14 mouse cellular contexts compared by ENCODE assay signal in the genomic region with DNA sequence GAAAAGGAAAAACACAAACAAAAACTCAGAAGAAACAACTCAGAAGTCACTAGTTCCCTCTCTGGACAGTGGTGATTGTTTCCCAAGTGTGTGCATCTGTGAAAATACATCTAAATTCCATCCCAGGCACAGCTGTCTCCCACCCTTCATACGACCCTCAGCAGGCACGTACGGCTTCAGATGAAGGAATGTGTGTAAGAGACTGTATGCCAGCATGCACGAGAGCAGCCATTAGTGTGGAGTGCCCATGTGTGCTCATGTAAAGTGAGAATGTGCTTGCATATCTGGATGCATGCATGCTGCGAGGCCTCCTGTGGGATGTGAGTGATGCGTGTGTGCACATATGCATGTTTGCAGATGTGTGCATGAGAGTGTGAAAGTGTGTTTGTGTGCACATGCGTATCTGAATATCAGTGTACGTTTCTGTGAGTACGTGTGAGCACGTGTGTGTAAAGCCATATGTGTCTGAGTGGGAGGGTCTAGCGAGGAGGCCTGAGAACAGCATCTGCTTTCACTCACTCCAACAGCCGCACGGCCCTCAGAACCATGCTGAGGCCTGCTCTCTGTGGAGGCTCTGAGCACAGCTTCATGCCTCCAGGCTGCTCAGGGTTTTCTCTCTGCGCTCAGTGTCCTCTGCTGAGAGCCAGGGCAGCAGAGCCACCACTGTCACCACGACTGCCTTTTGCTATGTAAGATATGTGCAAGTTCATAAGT. TPM values are rescaled to one million over a fixed set of nuclear protein-coding genes. Genes with fewer than 3 reads are reported as not detected.
DNase-seq lines count a peak whose midpoint lies in the region; ATAC-seq and TF ChIP-seq lines count a peak whose summit lies in the region.
"Had no signal": no experiment of that assay in that cellular context is flagged by ENCODE, and none has a peak within 500 bp of the region (broad histone marks: within the 10 kb centered on the region; RNA-seq: fewer than 3 reads in every experiment).

No protein-coding gene starts in this region.

- H3K27ac ChIP-seq in forebrain, embryonic 10.5 days: peak overlapping the region; percentile 41; the same call in 1 of the 2 replicates
- no peak overlapping the region for H3K27ac ChIP-seq in forebrain, embryonic 14.5 days (ENCODE audit: low read depth, low read length)
- H3K27ac ChIP-seq in kidney, embryonic 15.5 days: peak overlapping the region; percentile 38; the same call in 1 of the 2 replicates
- no peak overlapping the region for H3K27ac ChIP-seq in stomach, postnatal 0 days (replicated peaks)

- no peak for TF ChIP-seq EP300 in stomach, postnatal 0 days (optimal IDR thresholded peaks at IDR 0.05)

- no peak for DNase-seq in forebrain, embryonic 10.5 days (ENCODE audit: extremely low spot score, low spot score)
- DNase-seq in forebrain, embryonic 14.5 days (ENCODE audit: low spot score): no peak
- no peak for DNase-seq in kidney, adult 18-20 months
- DNase-seq in retina, postnatal 1 day: peak; percentile 50
- DNase-seq in retina, embryonic 14.5 days (ENCODE audit: low spot score): no peak
- no peak for DNase-seq in stomach, postnatal 0 days (ENCODE audit: low spot score)
- DNase-seq in cerebellum, adult 9-10 months: no peak
- DNase-seq: adrenal gland, postnatal 14 days; cerebellum, adult 11 months; heart, adult 18-20 months; lung, postnatal 36 days; thymus, postnatal 36 days had no signal

- TF ChIP-seq CTCF in stomach, postnatal 0 days (IDR thresholded peaks at IDR 0.05; ENCODE audit: low read depth): no peak

- no peak overlapping the region for H3K9ac ChIP-seq in forebrain, embryonic 14.5 days (ENCODE audit: low read length)
- no peak overlapping the region for H3K9ac ChIP-seq in kidney, embryonic 15.5 days
- H3K9ac ChIP-seq in stomach, postnatal 0 days (ENCODE audit: low read length): no peak overlapping the region

- H3K27me3 ChIP-seq in forebrain, embryonic 10.5 days (ENCODE audit: poor library complexity, severe bottlenecking): no peaks in the 10 kb centered on the region
- H3K27me3 ChIP-seq in forebrain, embryonic 14.5 days (replicated peaks; ENCODE audit: control insufficient read depth, insufficient read depth, low read length): no peaks in the 10 kb centered on the region
- H3K27me3 ChIP-seq in kidney, embryonic 15.5 days: no peaks in the 10 kb centered on the region
- H3K27me3 ChIP-seq in stomach, postnatal 0 days (ENCODE audit: control insufficient read depth, insufficient read depth, low read length): no peaks in the 10 kb centered on the region

- WGBS in forebrain, embryonic 10.5 days: 77% methylated on average over 15 of the region's 15 CpGs
- WGBS in forebrain, embryonic 14.5 days: 83% methylated on average over 15 of the region's 15 CpGs
- WGBS in kidney, embryonic 15.5 days: 62% methylated on average over 15 of the region's 15 CpGs
- WGBS in stomach, postnatal 0 days: 57% methylated on average over 15 of the region's 15 CpGs

- H3K4me1 ChIP-seq in forebrain, embryonic 10.5 days: peaks cover 17% of the 10 kb centered on the region
- no peaks in the 10 kb centered on the region for H3K4me1 ChIP-seq in forebrain, embryonic 14.5 days (ENCODE audit: control insufficient read depth, insufficient read depth, low read length)
- peaks cover 15% of the 10 kb centered on the region; the same call in 1 of the 2 replicates for H3K4me1 ChIP-seq in kidney, embryonic 15.5 days
- H3K4me1 ChIP-seq in stomach, postnatal 0 days (replicated peaks; ENCODE audit: control insufficient read depth, insufficient read depth): no peaks in the 10 kb centered on the region

- no peaks in the 10 kb centered on the region for H3K9me3 ChIP-seq in forebrain, embryonic 10.5 days
- no peaks in the 10 kb centered on the region for H3K9me3 ChIP-seq in forebrain, embryonic 14.5 days (replicated peaks; ENCODE audit: control insufficient read depth, low read length)
- no peaks in the 10 kb centered on the region for H3K9me3 ChIP-seq in kidney, embryonic 15.5 days (replicated peaks)
- H3K9me3 ChIP-seq in stomach, postnatal 0 days (ENCODE audit: control insufficient read depth, low read length): no peaks in the 10 kb centered on the region

- no peak overlapping the region for H3K4me3 ChIP-seq in forebrain, embryonic 10.5 days
- H3K4me3 ChIP-seq in forebrain, embryonic 14.5 days (ENCODE audit: low read depth, low read length): no peak overlapping the region
- H3K4me3 ChIP-seq in kidney, embryonic 15.5 days (replicated peaks): no peak overlapping the region
- no peak overlapping the region for H3K4me3 ChIP-seq in stomach, postnatal 0 days (ENCODE audit: low read depth, low read length)

- H3K4me2 ChIP-seq in forebrain, embryonic 14.5 days (ENCODE audit: low read length): no peak overlapping the region
- no peak overlapping the region for H3K4me2 ChIP-seq in kidney, embryonic 15.5 days
- no peak overlapping the region for H3K4me2 ChIP-seq in stomach, postnatal 0 days (replicated peaks; ENCODE audit: low read depth)

- no peak for ATAC-seq in forebrain, embryonic 14.5 days
- peak; percentile 64; the same call in 1 of the 2 replicates for ATAC-seq in kidney, embryonic 15.5 days (replicated peaks; ENCODE audit: low FRiP score)
- ATAC-seq in stomach, postnatal 0 days (ENCODE audit: low FRiP score, low TSS enrichment): 0 out of 2 replicates have a peak, but pooled peaks have one; percentile 47
- ATAC-seq: hindbrain, embryonic 16.5 days had no signal

- H3K36me3 ChIP-seq in forebrain, embryonic 10.5 days (replicated peaks): no peaks in the 10 kb centered on the region
- no peaks in the 10 kb centered on the region for H3K36me3 ChIP-seq in forebrain, embryonic 14.5 days (ENCODE audit: control insufficient read depth, insufficient read depth, low read length)
- H3K36me3 ChIP-seq in kidney, embryonic 15.5 days: no peaks in the 10 kb centered on the region
- H3K36me3 ChIP-seq in stomach, postnatal 0 days (ENCODE audit: control insufficient read depth, insufficient read depth, low read length): no peaks in the 10 kb centered on the region

RNA-seq across cellular contexts. Expression of gene Wdr86, which starts 10.8 kb away (rescaled TPM):
- polyA plus RNA-seq in forebrain, embryonic 10.5 days (2016; fragmentation: Nextera tagmentation; extraction: Ambion mirVana): 22.5 and 24.5 TPM in 2 replicates
- polyA plus RNA-seq in forebrain, embryonic 14.5 days (2014; fragmentation: Nextera tagmentation; extraction: Ambion mirVana): 6.1 and 6.4 TPM in 2 replicates
- polyA plus RNA-seq in kidney, embryonic 15.5 days (2015; fragmentation: Nextera tagmentation; extraction: Ambion mirVana): 28.4 and 32.4 TPM in 2 replicates
- 2.7 and 3.3 TPM in 2 replicates for polyA plus RNA-seq in stomach, postnatal 0 days (2015; fragmentation: Nextera tagmentation; extraction: Ambion mirVana)

RNA-seq across cellular contexts. Expression of gene Crygn, which starts 16.5 kb away (rescaled TPM):
- polyA plus RNA-seq in forebrain, embryonic 10.5 days (2016; fragmentation: Nextera tagmentation; extraction: Ambion mirVana): 0.72 and 0.81 TPM in 2 replicates
- 1.8 TPM in 1 of 2 replicates, not detected in the other for polyA plus RNA-seq in forebrain, embryonic 14.5 days (2014; fragmentation: Nextera tagmentation; extraction: Ambion mirVana)
- 2.0 and 3.4 TPM in 2 replicates for polyA plus RNA-seq in kidney, embryonic 15.5 days (2015; fragmentation: Nextera tagmentation; extraction: Ambion mirVana)
- 2.5 and 3.0 TPM in 2 replicates for polyA plus RNA-seq in stomach, postnatal 0 days (2015; fragmentation: Nextera tagmentation; extraction: Ambion mirVana)

RNA-seq across cellular contexts. Expression of gene Nub1, which starts 56.0 kb away (rescaled TPM):
- 26.1 and 27.0 TPM in 2 replicates for polyA plus RNA-seq in forebrain, embryonic 10.5 days (2016; fragmentation: Nextera tagmentation; extraction: Ambion mirVana)
- 59.8 and 65.3 TPM in 2 replicates for polyA plus RNA-seq in forebrain, embryonic 14.5 days (2014; fragmentation: Nextera tagmentation; extraction: Ambion mirVana)
- 40.3 and 41.2 TPM in 2 replicates for polyA plus RNA-seq in kidney, embryonic 15.5 days (2015; fragmentation: Nextera tagmentation; extraction: Ambion mirVana)
- 18.5 and 20.4 TPM in 2 replicates for polyA plus RNA-seq in stomach, postnatal 0 days (2015; fragmentation: Nextera tagmentation; extraction: Ambion mirVana)

Comparison
In these comparisons a context has a peak if more than half of its experiments do, and no peak if none do; other contexts are left out.
1. H3K27ac ChIP-seq: peak in forebrain, embryonic 10.5 days (single experiment) and kidney, embryonic 15.5 days (single experiment); none in forebrain, embryonic 14.5 days (single experiment) and stomach, postnatal 0 days (single experiment).